Mouse (Mus musculus) C2C12 (cell line): ENCODE results near the gene Mpdz.

Experiments
- CEBPB ChIP-seq: IDR thresholded peaks from one replicate; pipeline ENCODE4 v1.6.1; 2011; ENCODE audit warnings: low read depth, mild to moderate bottlenecking, control low read depth, moderate library complexity
- CTCF ChIP-seq: IDR thresholded peaks from one replicate; pipeline ENCODE4 v1.5.1; 2011; ENCODE audit not compliant: control insufficient read depth, insufficient read depth, insufficient read length
- MAX ChIP-seq: IDR thresholded peaks from one replicate; pipeline ENCODE4 v1.6.1; 2011; ENCODE audit warnings: mild to moderate bottlenecking, control low read depth
- MYOD1 ChIP-seq: IDR thresholded peaks from one replicate; pipeline ENCODE4 v1.6.1; 2011; ENCODE audit warnings: low read depth; ENCODE audit not compliant: control insufficient read depth, insufficient read length
- MYOG ChIP-seq: IDR thresholded peaks from one replicate; pipeline ENCODE4 v1.6.1; 2011; ENCODE audit not compliant: control insufficient read depth, insufficient read length; ENCODE audit errors: extremely low read depth
- USF1 ChIP-seq: IDR thresholded peaks from one replicate; pipeline ENCODE4 v1.6.1; 2011; ENCODE audit warnings: low read depth, mild to moderate bottlenecking, control low read depth, moderate library complexity

DNA sequence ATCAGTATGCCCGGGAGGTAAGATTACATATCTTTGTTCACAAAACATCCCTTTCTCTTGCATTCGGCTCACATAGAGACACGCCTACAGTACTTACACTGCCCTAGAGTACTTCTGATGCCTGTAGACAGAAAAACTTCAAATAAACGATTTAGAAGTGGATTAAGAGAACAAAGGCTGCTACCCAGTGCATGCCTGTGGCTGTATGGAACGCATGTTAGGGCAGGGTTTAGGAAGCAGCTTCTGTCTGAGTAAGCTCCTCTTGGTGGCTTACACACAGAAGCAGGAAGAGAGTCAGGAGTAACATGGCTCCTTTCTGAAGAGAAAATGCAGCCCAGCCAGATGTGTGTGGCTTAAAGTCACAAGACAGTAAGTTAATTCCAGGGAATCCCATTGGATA, 206.4 kb downstream of the Mpdz start:
- TF ChIP-seq CTCF (no peak), MYOD1 (no peak), MYOG (no peak), CEBPB (no peak), USF1 (no peak), MAX (no peak)
